Mouse (Mus musculus) lung, postnatal 0 days (tissue): Measurements from ENCODE around the gene Mat2b. TPM values are rescaled to one million over a fixed set of nuclear protein-coding genes. Genes with fewer than 3 reads are reported as not detected.

ENCODE experiments used
- ATAC-seq: fragments of 200-750 bp; cut with Nextera tagmentation; 2 replicates; pipeline ENCODE4 v1.8.0; 2017; ENCODE audit warnings: moderate library complexity
- DNase-seq: peaks from one replicate; pipeline ENCODE4 v3.0.0-alpha.2; 2016; ENCODE audit warnings: low spot score
- H3K27ac ChIP-seq: fragments of 300-500 bp; sonication (generic); 2 replicates; pipeline ENCODE4 v1.5.1; 2014; ENCODE audit warnings: antibody characterized with exemption, mild to moderate bottlenecking, low read length, mixed read lengths
- H3K27me3 ChIP-seq: fragments of 300-500 bp; sonication (generic); replicated peaks from 2 replicates; pipeline ENCODE4 v1.6.1; 2014; ENCODE audit warnings: low read length, mixed read lengths; ENCODE audit not compliant: insufficient read depth
- H3K36me3 ChIP-seq: fragments of 300-500 bp; sonication (generic); 2 replicates; pipeline ENCODE4 v1.6.1; 2014; ENCODE audit warnings: low read length, mixed read lengths; ENCODE audit not compliant: insufficient read depth
- H3K4me1 ChIP-seq: fragments of 300-500 bp; sonication (generic); 2 replicates; pipeline ENCODE4 v1.6.1; 2014; ENCODE audit warnings: antibody characterized with exemption, low read depth, low read length, mixed read lengths; ENCODE audit not compliant: insufficient read depth
- H3K4me2 ChIP-seq: fragments of 300-500 bp; sonication (generic); replicated peaks from 2 replicates; pipeline ENCODE4 v1.6.1; 2014; ENCODE audit warnings: low read depth, mild to moderate bottlenecking, low read length, moderate library complexity, mixed read lengths
- H3K4me3 ChIP-seq: fragments of 300-500 bp; sonication (generic); 2 replicates; pipeline ENCODE4 v1.5.1; 2014; ENCODE audit warnings: low read depth, low read length
- H3K9ac ChIP-seq: fragments of 300-500 bp; sonication (generic); replicated peaks from 2 replicates; pipeline ENCODE4 v1.6.1; 2014; ENCODE audit warnings: low read depth, mild to moderate bottlenecking
- H3K9me3 ChIP-seq: fragments of 300-500 bp; sonication (generic); 2 replicates; pipeline ENCODE4 v1.6.1; 2016; ENCODE audit warnings: low read length, mixed read lengths
- CTCF ChIP-seq: IDR thresholded peaks from 2 replicates; pipeline ENCODE4 v1.5.1; 2016; ENCODE audit warnings: antibody characterized with exemption, mild to moderate bottlenecking
- EP300 ChIP-seq: IDR thresholded peaks from 2 replicates; pipeline ENCODE4 v1.6.1; 2016; ENCODE audit warnings: antibody characterized with exemption, mild to moderate bottlenecking, control low read depth
- WGBS: fragments of 180-500 bp; shearing (Covaris S2); extraction: QIAGEN DNeasy Blood & Tissue Kit; methylation state at CpG from one replicate; pipeline ENCODE4 v1.1.7; 2014; 5-methylcytosine and 5-hydroxymethylcytosine counted together
- polyA plus RNA-seq: library from polyadenylated mRNA; unstranded; fragments of >200 nt; fragmentation: Nextera tagmentation; extraction: Ambion mirVana; gene quantifications from 2 replicates; pipeline ENCODE4 v1.2.1, GENCODE M21; 2015

The Mat2b gene
- 110 and 111 TPM in 2 replicates for polyA plus RNA-seq

- Histone ChIP-seq H3K27ac (peak within 1 kb of the TSS; percentile 95), H3K4me1 (peaks cover 12% of the 10 kb centered on the region; the same call in 1 of the 2 replicates), H3K27me3 (no peaks in the 10 kb centered on the region), H3K9me3 (no peaks in the 10 kb centered on the region), H3K4me3 (peak within 1 kb of the TSS; percentile 74), H3K9ac (peak within 1 kb of the TSS; percentile 68), H3K36me3 (no peaks in the 10 kb centered on the region), H3K4me2 (peak within 1 kb of the TSS; percentile 86)
- ATAC-seq: no peak
- 78% methylated on average over 9 of the region's 9 CpGs for WGBS
- no peak for DNase-seq
- no peak for TF ChIP-seq CTCF
- TF ChIP-seq EP300: no peak
Measured at GRCm38 (mm10) chr11:40695103-40695502, at the start of gene Mat2b. TSS of gene Mat2b (minus strand) at chr11:40695203.

- ATAC-seq (no peak), DNase-seq (no peak)
- Histone ChIP-seq H3K4me2 (no peak overlapping the region), H3K4me3 (no peak overlapping the region), H3K9me3 (no peaks in the 10 kb centered on the region), H3K27ac (no peak overlapping the region), H3K4me1 (no peaks in the 10 kb centered on the region), H3K27me3 (no peaks in the 10 kb centered on the region), H3K9ac (no peak overlapping the region), H3K36me3 (0 out of 2 replicates have a peak, but pooled peaks cover 3% of the 10 kb centered on the region)
- WGBS: 87% methylated on average over 3 of the region's 3 CpGs
- no peak for TF ChIP-seq EP300
- TF ChIP-seq CTCF: no peak
Measured at GRCm38 (mm10) chr11:40744348-40744747, 49.3 kb upstream of the Mat2b start.

- H3K9ac ChIP-seq: no peak overlapping the region
- 0 out of 2 replicates have a peak, but pooled peaks cover 7% of the 10 kb centered on the region for H3K36me3 ChIP-seq
- WGBS: 91% methylated on average over 12 of the region's 12 CpGs
- ATAC-seq (no peak), DNase-seq (no peak)
- TF ChIP-seq EP300 (no peak), CTCF (no peak)
- H3K27ac ChIP-seq: no peak overlapping the region
- no peaks in the 10 kb centered on the region for H3K9me3 ChIP-seq
- no peak overlapping the region for H3K4me2 ChIP-seq
- no peaks in the 10 kb centered on the region for H3K27me3 ChIP-seq
- H3K4me1 ChIP-seq: no peaks in the 10 kb centered on the region
- no peak overlapping the region for H3K4me3 ChIP-seq
Measured at GRCm38 (mm10) chr11:40741605-40742262, 46.7 kb upstream of the Mat2b start.

DNA sequence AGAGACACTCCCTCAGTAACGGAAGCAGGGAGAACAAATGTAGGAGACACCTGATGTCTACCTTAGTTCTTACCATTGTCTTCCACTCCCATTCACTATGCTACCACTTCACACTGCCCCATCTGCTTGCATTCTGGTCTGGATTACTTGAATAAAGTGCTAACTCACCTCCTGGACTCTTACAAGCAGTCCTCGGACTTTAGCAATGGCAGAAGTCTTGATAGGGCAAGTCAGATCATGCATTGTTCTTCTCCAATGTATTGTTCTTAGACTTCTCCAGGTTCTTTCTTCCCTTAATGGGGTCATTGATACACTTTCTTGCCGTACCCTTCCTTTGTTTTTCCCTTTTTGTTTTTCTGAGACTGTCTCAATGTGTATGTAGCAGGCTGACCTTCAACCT is 42.4 kb upstream of the Mat2b start:
- Histone ChIP-seq H3K9ac (no peak overlapping the region), H3K27ac (no peak overlapping the region), H3K9me3 (no peaks in the 10 kb centered on the region), H3K27me3 (no peaks in the 10 kb centered on the region), H3K4me2 (no peak overlapping the region), H3K36me3 (0 out of 2 replicates have a peak, but pooled peaks cover 7% of the 10 kb centered on the region), H3K4me1 (peaks cover 12% of the 10 kb centered on the region; the same call in 1 of the 2 replicates), H3K4me3 (no peak overlapping the region)
- no peak for TF ChIP-seq EP300
- no peak for TF ChIP-seq CTCF
- 85% methylated on average over 3 of the region's 3 CpGs for WGBS
- DNase-seq (no peak), ATAC-seq (no peak)

DNA sequence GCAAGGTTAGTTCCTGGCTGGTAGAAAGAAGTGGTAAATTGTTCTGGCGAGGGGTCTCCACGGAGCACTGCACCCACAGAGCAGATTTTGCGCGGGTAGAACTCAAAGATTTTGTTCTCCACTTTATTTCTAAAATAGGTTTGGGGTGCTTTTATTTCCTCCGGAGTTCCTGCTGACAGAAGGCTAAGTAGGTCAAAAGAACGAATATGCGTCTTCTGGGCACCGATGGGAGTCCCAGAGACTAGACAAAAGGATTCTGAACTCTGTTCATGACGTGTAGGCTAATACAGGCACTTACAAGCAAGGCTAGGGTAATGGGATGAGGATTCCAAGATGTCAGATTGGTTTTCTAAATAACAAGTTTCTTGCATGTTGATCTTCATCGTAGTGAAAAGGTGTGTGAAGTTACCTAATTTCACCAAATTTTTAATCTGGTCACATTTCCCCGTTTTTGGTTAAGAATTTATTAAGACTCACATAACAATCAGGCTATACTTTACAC is 39.3 kb upstream of the Mat2b start:
- Histone ChIP-seq H3K36me3 (0 out of 2 replicates have a peak, but pooled peaks cover 5% of the 10 kb centered on the region), H3K27me3 (no peaks in the 10 kb centered on the region), H3K9me3 (no peaks in the 10 kb centered on the region), H3K9ac (peak overlapping the region; percentile 66), H3K4me1 (peaks cover 12% of the 10 kb centered on the region; the same call in 1 of the 2 replicates), H3K4me3 (peak overlapping the region; percentile 67), H3K27ac (no peak overlapping the region; the same call in 1 of the 2 replicates), H3K4me2 (peak overlapping the region; percentile 69)
- ATAC-seq: no peak
- 3% methylated on average over 11 of the region's 11 CpGs for WGBS
- DNase-seq: no peak
- TF ChIP-seq CTCF (no peak), EP300 (no peak)

GRCm38 (mm10) chr11:40733339-40734174 is 38.6 kb upstream of the Mat2b start, which contains the start of the genes Hmmr and Nudcd2:
TSS of gene Hmmr (minus strand) at chr11:40733422.
TSS of gene Nudcd2 (plus strand) at chr11:40733667.
- ATAC-seq (peak; percentile 99), DNase-seq (peak; percentile 99)
- Histone ChIP-seq H3K4me2 (peak within 1 kb of the TSS; percentile 76), H3K27ac (peak within 1 kb of the TSS; percentile 33), H3K36me3 (0 out of 2 replicates have a peak, but pooled peaks cover 5% of the 10 kb centered on the region), H3K9ac (peak within 1 kb of the TSS; percentile 66), H3K9me3 (no peaks in the 10 kb centered on the region), H3K4me3 (peak within 1 kb of the TSS; percentile 67), H3K4me1 (peaks cover 12% of the 10 kb centered on the region; the same call in 1 of the 2 replicates), H3K27me3 (no peaks in the 10 kb centered on the region)
- WGBS: under 1% methylated on average over 52 of the region's 52 CpGs
- no peak for TF ChIP-seq EP300
- TF ChIP-seq CTCF: no peak
